Mouse (Mus musculus) lung, postnatal 0 days (tissue): ENCODE data around the gene Gc. TPM values are rescaled to one million over a fixed set of nuclear protein-coding genes. Genes with fewer than 3 reads are reported as not detected.
A peak's percentile ranks its signal among the peaks of the same experiment; 100 is the strongest.

ENCODE experiments used
- ATAC-seq: fragments of 200-750 bp; cut with Nextera tagmentation; 2 replicates; pipeline ENCODE4 v1.8.0; 2017; ENCODE audit warnings: moderate library complexity
- DNase-seq: peaks from one replicate; pipeline ENCODE4 v3.0.0-alpha.2; 2016; ENCODE audit warnings: low spot score
- H3K27ac ChIP-seq: fragments of 300-500 bp; sonication (generic); 2 replicates; pipeline ENCODE4 v1.5.1; 2014; ENCODE audit warnings: antibody characterized with exemption, mild to moderate bottlenecking, low read length, mixed read lengths
- H3K27me3 ChIP-seq: fragments of 300-500 bp; sonication (generic); replicated peaks from 2 replicates; pipeline ENCODE4 v1.6.1; 2014; ENCODE audit warnings: low read length, mixed read lengths; ENCODE audit not compliant: insufficient read depth
- H3K36me3 ChIP-seq: fragments of 300-500 bp; sonication (generic); 2 replicates; pipeline ENCODE4 v1.6.1; 2014; ENCODE audit warnings: low read length, mixed read lengths; ENCODE audit not compliant: insufficient read depth
- H3K4me1 ChIP-seq: fragments of 300-500 bp; sonication (generic); 2 replicates; pipeline ENCODE4 v1.6.1; 2014; ENCODE audit warnings: antibody characterized with exemption, low read depth, low read length, mixed read lengths; ENCODE audit not compliant: insufficient read depth
- H3K4me2 ChIP-seq: fragments of 300-500 bp; sonication (generic); replicated peaks from 2 replicates; pipeline ENCODE4 v1.6.1; 2014; ENCODE audit warnings: low read depth, mild to moderate bottlenecking, low read length, moderate library complexity, mixed read lengths
- H3K4me3 ChIP-seq: fragments of 300-500 bp; sonication (generic); 2 replicates; pipeline ENCODE4 v1.5.1; 2014; ENCODE audit warnings: low read depth, low read length
- H3K9ac ChIP-seq: fragments of 300-500 bp; sonication (generic); replicated peaks from 2 replicates; pipeline ENCODE4 v1.6.1; 2014; ENCODE audit warnings: low read depth, mild to moderate bottlenecking
- H3K9me3 ChIP-seq: fragments of 300-500 bp; sonication (generic); 2 replicates; pipeline ENCODE4 v1.6.1; 2016; ENCODE audit warnings: low read length, mixed read lengths
- CTCF ChIP-seq: IDR thresholded peaks from 2 replicates; pipeline ENCODE4 v1.5.1; 2016; ENCODE audit warnings: antibody characterized with exemption, mild to moderate bottlenecking
- EP300 ChIP-seq: IDR thresholded peaks from 2 replicates; pipeline ENCODE4 v1.6.1; 2016; ENCODE audit warnings: antibody characterized with exemption, mild to moderate bottlenecking, control low read depth
- WGBS: fragments of 180-500 bp; shearing (Covaris S2); extraction: QIAGEN DNeasy Blood & Tissue Kit; methylation state at CpG from one replicate; pipeline ENCODE4 v1.1.7; 2014; 5-methylcytosine and 5-hydroxymethylcytosine counted together
- polyA plus RNA-seq: library from polyadenylated mRNA; unstranded; fragments of >200 nt; fragmentation: Nextera tagmentation; extraction: Ambion mirVana; gene quantifications from 2 replicates; pipeline ENCODE4 v1.2.1, GENCODE M21; 2015

Gc gene
- polyA plus RNA-seq, 1 experiment from 2014 or later = 1.5 TPM

- H3K9ac ChIP-seq = no peak overlapping the region
- TF ChIP-seq EP300 (no peak), CTCF (no peak)
- WGBS = 68% methylated on average over 4 of the region's 4 CpGs
- H3K4me3 ChIP-seq = no peak overlapping the region
- ATAC-seq (no peak), DNase-seq (no peak)
- H3K4me2 ChIP-seq = no peak overlapping the region
- H3K9me3 ChIP-seq = no peaks in the 10 kb centered on the region
- H3K27ac ChIP-seq = no peak overlapping the region
- H3K4me1 ChIP-seq = no peaks in the 10 kb centered on the region
- H3K36me3 ChIP-seq = no peaks in the 10 kb centered on the region
- H3K27me3 ChIP-seq = no peaks in the 10 kb centered on the region
Measured at GRCm38 (mm10) chr5:89461817-89462216, 4.1 kb upstream of the Gc start.

- Histone ChIP-seq H3K4me3 (no peak overlapping the region), H3K4me2 (no peak overlapping the region), H3K36me3 (no peaks in the 10 kb centered on the region), H3K9me3 (no peaks in the 10 kb centered on the region), H3K4me1 (no peaks in the 10 kb centered on the region), H3K27me3 (no peaks in the 10 kb centered on the region), H3K9ac (no peak overlapping the region), H3K27ac (no peak overlapping the region)
- TF ChIP-seq EP300 (peak; percentile 71; the same call in 1 of the 2 replicates), CTCF (no peak)
- DNase-seq (peak; percentile 70), ATAC-seq (no peak)
Measured at GRCm38 (mm10) chr5:89459591-89459990, 1.9 kb upstream of the Gc start.

GRCm38 (mm10) chr5:89458987-89459386, 1.3 kb upstream of the Gc start:
- Histone ChIP-seq H3K36me3 (no peaks in the 10 kb centered on the region), H3K27ac (no peak overlapping the region), H3K9ac (no peak overlapping the region), H3K4me2 (no peak overlapping the region), H3K27me3 (no peaks in the 10 kb centered on the region), H3K4me3 (no peak overlapping the region), H3K4me1 (no peaks in the 10 kb centered on the region), H3K9me3 (no peaks in the 10 kb centered on the region)
- whole genome bisulfite sequencing = 46% methylated on average over 2 of the region's 2 CpGs
- DNase-seq (no peak), ATAC-seq (no peak)
- TF ChIP-seq EP300 (no peak), CTCF (no peak)

GRCm38 (mm10) chr5:89455526-89455925, 2.2 kb downstream of the Gc start:
- DNase-seq = peak; percentile 7
- ATAC-seq = no peak
- no peak overlapping the region for H3K27ac ChIP-seq

GRCm38 (mm10) chr5:89450798-89451197, 6.9 kb downstream of the Gc start:
- H3K9ac ChIP-seq = no peak overlapping the region
- TF ChIP-seq EP300 = peak; percentile 96
- no peak for TF ChIP-seq CTCF
- no peaks in the 10 kb centered on the region for H3K27me3 ChIP-seq
- ATAC-seq (peak; percentile 81), DNase-seq (peak; percentile 92)
- no peak overlapping the region for H3K27ac ChIP-seq
- H3K36me3 ChIP-seq = no peaks in the 10 kb centered on the region
- no peak overlapping the region for H3K4me2 ChIP-seq
- H3K9me3 ChIP-seq = no peaks in the 10 kb centered on the region
- H3K4me1 ChIP-seq = no peaks in the 10 kb centered on the region
- no peak overlapping the region for H3K4me3 ChIP-seq

More at GRCm38 (mm10) chr5:89455526-89455925, 2.2 kb downstream of the Gc start:
- Histone ChIP-seq H3K4me3 (no peak overlapping the region), H3K9me3 (no peaks in the 10 kb centered on the region), H3K36me3 (no peaks in the 10 kb centered on the region), H3K4me2 (no peak overlapping the region), H3K9ac (no peak overlapping the region), H3K27me3 (no peaks in the 10 kb centered on the region), H3K4me1 (no peaks in the 10 kb centered on the region)
- WGBS = 52% methylated on average over 8 of the region's 8 CpGs
- TF ChIP-seq EP300 = no peak
- TF ChIP-seq CTCF = peak; percentile 68

GRCm38 (mm10) chr5:89449325-89449724, 8.4 kb downstream of the Gc start:
- no peak for ATAC-seq
- no peak for DNase-seq
- no peak overlapping the region for H3K4me2 ChIP-seq

GRCm38 (mm10) chr5:89447978-89448377, 9.7 kb downstream of the Gc start:
- no peak for DNase-seq
- no peaks in the 10 kb centered on the region for H3K27me3 ChIP-seq
- no peak overlapping the region for H3K27ac ChIP-seq
- WGBS = 43% methylated on average over 7 of the region's 7 CpGs
- H3K4me2 ChIP-seq = no peak overlapping the region
- ATAC-seq = no peak
- no peaks in the 10 kb centered on the region for H3K36me3 ChIP-seq
- no peak overlapping the region for H3K4me3 ChIP-seq
- H3K9me3 ChIP-seq = no peaks in the 10 kb centered on the region
- TF ChIP-seq CTCF = no peak
- no peak for TF ChIP-seq EP300
- no peaks in the 10 kb centered on the region for H3K4me1 ChIP-seq
- H3K9ac ChIP-seq = no peak overlapping the region

More at GRCm38 (mm10) chr5:89449325-89449724, 8.4 kb downstream of the Gc start:
- 82% methylated on average over 9 of the region's 9 CpGs for WGBS
- H3K9ac ChIP-seq = no peak overlapping the region
- no peak overlapping the region for H3K27ac ChIP-seq
- no peaks in the 10 kb centered on the region for H3K9me3 ChIP-seq
- no peak overlapping the region for H3K4me3 ChIP-seq
- no peak for TF ChIP-seq EP300
- no peak for TF ChIP-seq CTCF
- H3K4me1 ChIP-seq = no peaks in the 10 kb centered on the region
- H3K27me3 ChIP-seq = no peaks in the 10 kb centered on the region
- no peaks in the 10 kb centered on the region for H3K36me3 ChIP-seq
